Mouse (Mus musculus): ENCODE data around the gene Sema3a. TPM values are rescaled to one million over a fixed set of nuclear protein-coding genes. Genes with fewer than 3 reads are reported as not detected.

Sema3a gene
- total RNA-seq, 1 experiment = 0.62 TPM

- TF ChIP-seq ZC3H11A (IDR thresholded peaks at IDR 0.05; ENCODE audit: borderline replicate concordance, low read depth, low read length) = no peak
- TF ChIP-seq ZNF384 (IDR thresholded peaks at IDR 0.05; ENCODE audit: low read depth, low read length) = no peak
- no peak for TF ChIP-seq HCFC1 (IDR thresholded peaks at IDR 0.05; ENCODE audit: borderline replicate concordance, insufficient read depth, low read length)
- no peak for TF ChIP-seq MAFK (IDR thresholded peaks at IDR 0.05; ENCODE audit: insufficient read depth, low read depth, low read length)
- no peak for TF ChIP-seq CHD2 (IDR thresholded peaks at IDR 0.05; ENCODE audit: low read depth, low read length)
- Histone ChIP-seq H3K27ac (ENCODE audit: insufficient read depth, low read depth, low read length, poor library complexity, severe bottlenecking) (no peak overlapping the region), H3K9me3 (ENCODE audit: control insufficient read depth, insufficient read depth, low read depth, low read length) (no peaks in the 10 kb centered on the region), H3K9ac (ENCODE audit: insufficient read depth, low read depth, low read length, poor library complexity, severe bottlenecking) (no peak overlapping the region), H3K36me3 (ENCODE audit: control insufficient read depth, insufficient read depth, low read length, poor library complexity, severe bottlenecking) (no peaks in the 10 kb centered on the region), H3K4me3 (ENCODE audit: insufficient read depth in 1 of 2, low read depth in 1 of 2, low read length in 2 of 2, poor library complexity in 1 of 2, severe bottlenecking in 1 of 2) (no peak overlapping the region), H3K4me1 (ENCODE audit: control insufficient read depth in 2 of 2, insufficient read depth in 2 of 2, low read length in 2 of 2, poor library complexity in 1 of 2) (no peaks in the 10 kb centered on the region)
- in situ Hi-C loops (cut with MboI; ENCODE audit: low sequenced_read_pairs in 2 of 2, unreplicated experiment in 2 of 2) = no loop called here
- no peak for DNase-seq (ENCODE audit: low read depth, low spot score)
These were observed 261.4 kb downstream of the Sema3a start for GRCm38 (mm10) chr5:13386603-13387002.

GRCm38 (mm10) chr5:13387679-13388078 lies 262.5 kb downstream of the Sema3a start:
- no peak for DNase-seq (ENCODE audit: low read depth, low spot score)
- Histone ChIP-seq H3K4me1 (ENCODE audit: control insufficient read depth in 2 of 2, insufficient read depth in 2 of 2, low read length in 2 of 2, poor library complexity in 1 of 2) (no peaks in the 10 kb centered on the region), H3K27ac (ENCODE audit: insufficient read depth, low read depth, low read length, poor library complexity, severe bottlenecking) (no peak overlapping the region), H3K9me3 (ENCODE audit: control insufficient read depth, insufficient read depth, low read depth, low read length) (no peaks in the 10 kb centered on the region), H3K36me3 (ENCODE audit: control insufficient read depth, insufficient read depth, low read length, poor library complexity, severe bottlenecking) (no peaks in the 10 kb centered on the region), H3K4me3 (ENCODE audit: insufficient read depth in 1 of 2, low read depth in 1 of 2, low read length in 2 of 2, poor library complexity in 1 of 2, severe bottlenecking in 1 of 2) (no peak overlapping the region), H3K9ac (ENCODE audit: insufficient read depth, low read depth, low read length, poor library complexity, severe bottlenecking) (no peak overlapping the region)
- no peak for TF ChIP-seq MAFK (IDR thresholded peaks at IDR 0.05; ENCODE audit: insufficient read depth, low read depth, low read length)
- TF ChIP-seq ZNF384 (IDR thresholded peaks at IDR 0.05; ENCODE audit: low read depth, low read length) = no peak
- no peak for TF ChIP-seq CHD2 (IDR thresholded peaks at IDR 0.05; ENCODE audit: low read depth, low read length)
- TF ChIP-seq HCFC1 (IDR thresholded peaks at IDR 0.05; ENCODE audit: borderline replicate concordance, insufficient read depth, low read length) = no peak
- no peak for TF ChIP-seq ZC3H11A (IDR thresholded peaks at IDR 0.05; ENCODE audit: borderline replicate concordance, low read depth, low read length)
- in situ Hi-C loops (cut with MboI; ENCODE audit: low sequenced_read_pairs in 2 of 2, unreplicated experiment in 2 of 2) = no loop called here

- H3K36me3 ChIP-seq (ENCODE audit: control insufficient read depth, insufficient read depth, low read length, poor library complexity, severe bottlenecking) = no peaks in the 10 kb centered on the region
- H3K4me1 ChIP-seq (ENCODE audit: control insufficient read depth in 2 of 2, insufficient read depth in 2 of 2, low read length in 2 of 2, poor library complexity in 1 of 2) = no peaks in the 10 kb centered on the region
- DNase-seq (ENCODE audit: low read depth, low spot score) = no peak
- no peak overlapping the region for H3K9ac ChIP-seq (ENCODE audit: insufficient read depth, low read depth, low read length, poor library complexity, severe bottlenecking)
- no peaks in the 10 kb centered on the region for H3K9me3 ChIP-seq (ENCODE audit: control insufficient read depth, insufficient read depth, low read depth, low read length)
- TF ChIP-seq CHD2 (IDR thresholded peaks at IDR 0.05; ENCODE audit: low read depth, low read length) (no peak), ZC3H11A (IDR thresholded peaks at IDR 0.05; ENCODE audit: borderline replicate concordance, low read depth, low read length) (no peak)
- in situ Hi-C loops (cut with MboI; ENCODE audit: low sequenced_read_pairs in 2 of 2, unreplicated experiment in 2 of 2) = no loop called here
- H3K27ac ChIP-seq (ENCODE audit: insufficient read depth, low read depth, low read length, poor library complexity, severe bottlenecking) = no peak overlapping the region
- no peak overlapping the region for H3K4me3 ChIP-seq (ENCODE audit: insufficient read depth in 1 of 2, low read depth in 1 of 2, low read length in 2 of 2, poor library complexity in 1 of 2, severe bottlenecking in 1 of 2)
These were observed 264.8 kb downstream of the Sema3a start for GRCm38 (mm10) chr5:13389995-13390394.

GRCm38 (mm10) chr5:13405432-13405831 lies 280.2 kb downstream of the Sema3a start:
- TF ChIP-seq HCFC1 (IDR thresholded peaks at IDR 0.05; ENCODE audit: borderline replicate concordance, insufficient read depth, low read length) (no peak), ZC3H11A (IDR thresholded peaks at IDR 0.05; ENCODE audit: borderline replicate concordance, low read depth, low read length) (no peak), CHD2 (IDR thresholded peaks at IDR 0.05; ENCODE audit: low read depth, low read length) (no peak), MAFK (IDR thresholded peaks at IDR 0.05; ENCODE audit: insufficient read depth, low read depth, low read length) (no peak), ZNF384 (IDR thresholded peaks at IDR 0.05; ENCODE audit: low read depth, low read length) (no peak)
- Histone ChIP-seq H3K27ac (ENCODE audit: insufficient read depth, low read depth, low read length, poor library complexity, severe bottlenecking) (no peak overlapping the region), H3K4me1 (ENCODE audit: control insufficient read depth in 2 of 2, insufficient read depth in 2 of 2, low read length in 2 of 2, poor library complexity in 1 of 2) (no peaks in the 10 kb centered on the region), H3K4me3 (ENCODE audit: insufficient read depth in 1 of 2, low read depth in 1 of 2, low read length in 2 of 2, poor library complexity in 1 of 2, severe bottlenecking in 1 of 2) (no peak overlapping the region), H3K9me3 (ENCODE audit: control insufficient read depth, insufficient read depth, low read depth, low read length) (no peaks in the 10 kb centered on the region), H3K36me3 (ENCODE audit: control insufficient read depth, insufficient read depth, low read length, poor library complexity, severe bottlenecking) (no peaks in the 10 kb centered on the region), H3K9ac (ENCODE audit: insufficient read depth, low read depth, low read length, poor library complexity, severe bottlenecking) (no peak overlapping the region)
- in situ Hi-C loops (cut with MboI; ENCODE audit: low sequenced_read_pairs in 2 of 2, unreplicated experiment in 2 of 2) = no loop called here
- DNase-seq (ENCODE audit: low read depth, low spot score) = no peak

GRCm38 (mm10) chr5:13406131-13406530 lies 280.9 kb downstream of the Sema3a start:
- in situ Hi-C loops (cut with MboI; ENCODE audit: low sequenced_read_pairs in 2 of 2, unreplicated experiment in 2 of 2) = no loop called here
- no peak overlapping the region for H3K27ac ChIP-seq (ENCODE audit: insufficient read depth, low read depth, low read length, poor library complexity, severe bottlenecking)
- no peak for DNase-seq (ENCODE audit: low read depth, low spot score)

More at GRCm38 (mm10) chr5:13406131-13406530, 280.9 kb downstream of the Sema3a start:
- Histone ChIP-seq H3K4me3 (ENCODE audit: insufficient read depth in 1 of 2, low read depth in 1 of 2, low read length in 2 of 2, poor library complexity in 1 of 2, severe bottlenecking in 1 of 2) (no peak overlapping the region), H3K9ac (ENCODE audit: insufficient read depth, low read depth, low read length, poor library complexity, severe bottlenecking) (no peak overlapping the region), H3K4me1 (ENCODE audit: control insufficient read depth in 2 of 2, insufficient read depth in 2 of 2, low read length in 2 of 2, poor library complexity in 1 of 2) (no peaks in the 10 kb centered on the region), H3K9me3 (ENCODE audit: control insufficient read depth, insufficient read depth, low read depth, low read length) (no peaks in the 10 kb centered on the region), H3K36me3 (ENCODE audit: control insufficient read depth, insufficient read depth, low read length, poor library complexity, severe bottlenecking) (no peaks in the 10 kb centered on the region)
- TF ChIP-seq CHD2 (IDR thresholded peaks at IDR 0.05; ENCODE audit: low read depth, low read length) (no peak), ZC3H11A (IDR thresholded peaks at IDR 0.05; ENCODE audit: borderline replicate concordance, low read depth, low read length) (no peak), HCFC1 (IDR thresholded peaks at IDR 0.05; ENCODE audit: borderline replicate concordance, insufficient read depth, low read length) (no peak), ZNF384 (IDR thresholded peaks at IDR 0.05; ENCODE audit: low read depth, low read length) (no peak), MAFK (IDR thresholded peaks at IDR 0.05; ENCODE audit: insufficient read depth, low read depth, low read length) (no peak)

All from ES-E14 (cell line).